Mouse (Mus musculus) kidney, adult 2 months (tissue): ENCODE data around the gene Gm20489.

Experiments used
- CTCF ChIP-seq: fragments of 200-500 bp; conservative IDR thresholded peaks from 2 replicates; pipeline ENCODE4 v1.5.1; 2011; ENCODE audit warnings: low read depth, mild to moderate bottlenecking, control low read depth, low read length, moderate library complexity, mixed read lengths; ENCODE audit not compliant: insufficient read depth, insufficient read length
- POLR2A ChIP-seq: fragments of 200-500 bp; IDR thresholded peaks from one replicate; pipeline ENCODE4 v1.6.1; 2011; ENCODE audit warnings: low read depth, low read length, control low read depth

DNA sequence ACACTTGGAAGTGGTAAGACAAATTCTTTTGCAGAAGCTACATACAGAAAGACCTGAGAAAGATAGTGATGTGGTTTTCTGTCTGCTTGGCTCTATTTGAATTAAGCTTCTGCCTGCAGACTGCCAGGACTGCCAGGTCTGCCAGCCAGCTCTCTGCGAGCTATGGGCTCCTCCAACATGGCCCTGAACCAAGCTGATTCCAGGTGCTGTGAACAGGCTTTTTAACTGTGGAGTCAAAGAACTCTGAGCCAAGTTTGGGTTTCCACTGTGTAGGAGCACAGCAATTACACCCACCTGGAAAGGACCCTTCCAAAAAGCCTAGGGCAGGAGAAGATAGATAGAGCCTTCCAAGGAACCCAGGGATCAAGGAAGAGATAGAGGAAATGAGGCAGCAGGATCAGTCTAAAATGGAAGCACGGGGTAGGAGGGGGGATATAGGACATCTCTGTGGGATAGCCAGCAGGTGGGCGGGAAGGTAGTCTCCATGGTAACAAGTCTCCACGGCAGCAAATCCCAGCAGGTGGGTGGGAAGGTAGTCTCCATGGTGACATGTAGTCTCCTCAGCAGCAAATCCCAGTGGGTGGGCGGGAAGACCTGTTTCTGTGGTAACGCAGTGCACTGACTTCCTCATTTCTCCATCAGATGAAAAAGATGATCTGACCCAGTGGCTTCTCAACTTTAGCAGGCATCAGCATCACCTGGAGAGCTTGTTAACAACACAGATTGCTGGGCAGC, 45.0 kb upstream of the Gm20489 start:
- TF ChIP-seq POLR2A (no peak), CTCF (no peak)
